Mouse (Mus musculus) liver, postnatal 0 days (tissue): ENCODE results near the gene Fam181b.

Experiments
- CTCF ChIP-seq: sonication (generic); IDR thresholded peaks from 2 replicates; pipeline ENCODE4 v1.5.1; 2016; ENCODE audit warnings: antibody characterized with exemption, low read depth
- EP300 ChIP-seq: IDR thresholded peaks from 2 replicates; pipeline ENCODE4 v1.6.1; 2016; ENCODE audit warnings: antibody characterized with exemption, low read depth, mild to moderate bottlenecking

DNA sequence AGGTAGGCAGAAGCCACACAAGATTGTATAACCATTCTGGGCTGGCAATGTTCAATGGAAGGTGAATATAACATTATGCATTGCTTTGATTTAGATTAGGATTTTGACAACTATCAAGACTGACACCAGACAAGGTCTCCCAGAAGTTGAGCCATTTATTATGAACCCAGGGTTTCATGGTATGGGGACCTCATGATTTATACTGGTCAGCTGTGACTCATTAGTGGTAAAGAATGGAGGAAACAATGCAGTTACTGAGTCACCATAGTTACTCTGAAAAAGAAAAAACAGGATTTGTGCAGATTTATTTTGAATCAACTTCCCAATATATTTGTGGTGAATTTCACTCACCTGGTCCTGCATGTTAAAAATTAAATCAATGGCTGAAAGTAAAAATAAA, 18.8 kb upstream of the Fam181b start:
- no peak for TF ChIP-seq CTCF
- no peak for TF ChIP-seq EP300
